Mouse (Mus musculus) activated CD4-positive, CD25-positive, alpha-beta regulatory T cell, adult 9 weeks (primary cell): Measurements from ENCODE around the gene Gon4l. TPM values are rescaled to one million over a fixed set of nuclear protein-coding genes. Genes with fewer than 3 reads are reported as not detected.

Experiments used
- polyA plus RNA-seq: library from polyadenylated mRNA; unstranded; fragments of 100-300 nt; shearing (Covaris generic); gene quantifications from one replicate; pipeline ENCODE4 v1.2.1, GENCODE M21; 2017

Gon4l gene
- polyA plus RNA-seq: 40.6 TPM

GRCm38 (mm10) chr3:88834951-88835491, at the start of gene Gon4l:
Gon4l (plus strand) TSS chr3:88835231.

DNA sequence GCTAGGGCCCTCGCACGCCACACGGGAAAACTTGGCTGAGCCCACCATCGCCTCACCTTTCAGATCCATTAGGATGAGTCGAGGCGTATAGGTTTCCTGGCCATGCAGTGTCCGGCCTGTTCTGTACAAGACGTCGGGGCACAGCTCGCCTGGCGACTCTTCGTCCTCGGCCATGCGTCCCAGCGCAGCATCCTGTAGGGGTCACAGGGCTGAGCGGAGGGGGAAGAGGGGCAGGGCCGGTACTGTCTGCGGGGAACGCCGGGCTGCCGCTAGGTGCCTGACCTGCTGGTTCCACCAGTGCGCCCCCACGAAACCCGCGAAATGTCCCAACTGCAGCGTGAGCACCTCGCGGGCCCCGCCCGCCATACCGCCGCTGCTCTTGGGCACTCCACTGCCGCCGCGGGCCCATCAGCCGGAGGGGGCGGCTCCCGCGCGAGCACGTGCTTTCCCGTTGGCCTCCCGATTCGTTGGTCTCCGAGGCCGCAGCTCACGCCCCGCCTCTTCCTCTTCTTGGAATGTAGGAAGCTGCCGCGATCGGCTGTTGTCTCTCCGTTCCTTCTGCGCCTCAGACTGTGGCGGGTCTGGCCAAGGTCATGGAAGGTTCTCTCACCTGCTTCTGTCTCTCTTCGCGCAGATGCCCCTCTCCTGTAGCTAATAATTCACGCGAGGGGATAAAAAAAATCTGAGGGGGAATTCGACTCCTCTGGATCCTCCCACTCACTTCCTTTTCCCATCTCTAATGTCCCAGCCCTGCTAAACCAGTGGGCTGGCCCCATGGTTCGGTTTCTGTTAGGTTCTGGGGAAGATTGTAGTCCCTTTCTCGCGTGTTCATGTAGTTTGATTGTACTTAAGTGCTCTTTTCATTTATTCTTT, 78.7 kb downstream of the Gon4l start, which contains the start of gene Msto1:
Gene Msto1, minus strand, starts transcription at position 489 of the 873 bp plus-strand sequence.

GRCm38 (mm10) chr3:88950576-88951326, 115.7 kb downstream of the Gon4l start, which contains the start of the genes Ash1l and Dap3:
Ash1l (plus strand) TSS chr3:88950622.
Dap3 (minus strand) TSS chr3:88951181.

Other genes starting within 250 kb of the Gon4l start
- gene Arhgef2, start 229.3 kb upstream of the Gon4l start, polyA plus RNA-seq: 127 TPM
- not detected for gene Rxfp4, start 182.1 kb upstream of the Gon4l start, polyA plus RNA-seq
- 74.1 TPM for gene Khdc4, start 149.4 kb upstream of the Gon4l start, polyA plus RNA-seq
- gene Rit1, start 118.4 kb upstream of the Gon4l start, polyA plus RNA-seq: 60.1 TPM
- gene Syt11, start 60.1 kb upstream of the Gon4l start, polyA plus RNA-seq: 94.0 TPM
- 33.2 TPM for gene Msto1, start 78.8 kb downstream of the Gon4l start, polyA plus RNA-seq
- gene Ash1l, start 115.4 kb downstream of the Gon4l start, polyA plus RNA-seq: 34.9 TPM
- gene Dap3, start 116.0 kb downstream of the Gon4l start, polyA plus RNA-seq: 171 TPM